Mouse (Mus musculus) ES-Bruce4 (cell line): ENCODE data around the gene Grn. TPM values are rescaled to one million over a fixed set of nuclear protein-coding genes. Genes with fewer than 3 reads are reported as not detected.

Source experiments
- H3K27ac ChIP-seq: 2 replicates; pipeline ENCODE4 v1.5.1; 2012; ENCODE audit warnings: low read length, inconsistent platforms; ENCODE audit not compliant: insufficient read depth
- H3K27me3 ChIP-seq: 2 replicates; pipeline ENCODE4 v1.6.1; 2012; ENCODE audit warnings: mild to moderate bottlenecking, low read length, inconsistent platforms; ENCODE audit not compliant: control insufficient read depth, poor library complexity, insufficient read depth, severe bottlenecking
- H3K36me3 ChIP-seq: 2 replicates; pipeline ENCODE4 v1.6.1; 2012; ENCODE audit warnings: inconsistent platforms, mild to moderate bottlenecking, low read length, moderate library complexity; ENCODE audit not compliant: control insufficient read depth, poor library complexity, insufficient read depth, severe bottlenecking
- H3K4me1 ChIP-seq: one replicate; pipeline ENCODE4 v1.8.1; 2011; ENCODE audit warnings: low read length; ENCODE audit not compliant: control insufficient read depth, insufficient read depth
- H3K4me3 ChIP-seq: 2 replicates; pipeline ENCODE4 v1.5.1; 2011; ENCODE audit warnings: low read depth, mild to moderate bottlenecking, low read length
- H3K9ac ChIP-seq: 2 replicates; pipeline ENCODE4 v1.6.1; 2012; ENCODE audit warnings: low read depth, mild to moderate bottlenecking, inconsistent platforms; ENCODE audit not compliant: poor library complexity, severe bottlenecking
- H3K9me3 ChIP-seq: replicated peaks from 2 replicates; pipeline ENCODE4 v1.6.1; 2012; ENCODE audit warnings: mild to moderate bottlenecking, low read length, inconsistent platforms; ENCODE audit not compliant: control insufficient read depth, poor library complexity, insufficient read depth, severe bottlenecking
- CTCF ChIP-seq: IDR thresholded peaks from one replicate; pipeline ENCODE4 v1.8.1; 2011; ENCODE audit warnings: low read depth, low read length
- EP300 ChIP-seq: IDR thresholded peaks from 2 replicates; pipeline ENCODE4 v1.6.1; 2011; ENCODE audit warnings: low read depth, low read length; ENCODE audit not compliant: insufficient read depth
- POLR2A ChIP-seq: IDR thresholded peaks from one replicate; pipeline ENCODE4 v1.8.1; 2011; ENCODE audit warnings: low read length; ENCODE audit not compliant: insufficient read depth
- polyA plus RNA-seq: library from polyadenylated mRNA; stranded (reverse); fragments of >200 nt; gene quantifications from 2 replicates; pipeline ENCODE4 v1.2.4, GENCODE M21; 2011; ENCODE audit warnings: low read depth; ENCODE audit not compliant: missing spikeins, insufficient read depth, insufficient read length

Gene Grn
- polyA plus RNA-seq, 1 experiment, result 68.4 TPM

- Histone ChIP-seq H3K36me3 (peaks cover 10% of the 10 kb centered on the region; the same call in 1 of the 2 replicates), H3K9me3 (no peaks in the 10 kb centered on the region), H3K4me3 (peak overlapping the region; percentile 62), H3K9ac (peak overlapping the region; percentile 65), H3K27me3 (peaks cover 2% of the 10 kb centered on the region; the same call in 1 of the 2 replicates), H3K27ac (no peak overlapping the region), H3K4me1 (no peaks in the 10 kb centered on the region)
- TF ChIP-seq CTCF (peak; percentile 75), POLR2A (no peak)
Observed at GRCm38 (mm10) chr11:102438212-102439092, 8.3 kb downstream of the Grn start.

DNA sequence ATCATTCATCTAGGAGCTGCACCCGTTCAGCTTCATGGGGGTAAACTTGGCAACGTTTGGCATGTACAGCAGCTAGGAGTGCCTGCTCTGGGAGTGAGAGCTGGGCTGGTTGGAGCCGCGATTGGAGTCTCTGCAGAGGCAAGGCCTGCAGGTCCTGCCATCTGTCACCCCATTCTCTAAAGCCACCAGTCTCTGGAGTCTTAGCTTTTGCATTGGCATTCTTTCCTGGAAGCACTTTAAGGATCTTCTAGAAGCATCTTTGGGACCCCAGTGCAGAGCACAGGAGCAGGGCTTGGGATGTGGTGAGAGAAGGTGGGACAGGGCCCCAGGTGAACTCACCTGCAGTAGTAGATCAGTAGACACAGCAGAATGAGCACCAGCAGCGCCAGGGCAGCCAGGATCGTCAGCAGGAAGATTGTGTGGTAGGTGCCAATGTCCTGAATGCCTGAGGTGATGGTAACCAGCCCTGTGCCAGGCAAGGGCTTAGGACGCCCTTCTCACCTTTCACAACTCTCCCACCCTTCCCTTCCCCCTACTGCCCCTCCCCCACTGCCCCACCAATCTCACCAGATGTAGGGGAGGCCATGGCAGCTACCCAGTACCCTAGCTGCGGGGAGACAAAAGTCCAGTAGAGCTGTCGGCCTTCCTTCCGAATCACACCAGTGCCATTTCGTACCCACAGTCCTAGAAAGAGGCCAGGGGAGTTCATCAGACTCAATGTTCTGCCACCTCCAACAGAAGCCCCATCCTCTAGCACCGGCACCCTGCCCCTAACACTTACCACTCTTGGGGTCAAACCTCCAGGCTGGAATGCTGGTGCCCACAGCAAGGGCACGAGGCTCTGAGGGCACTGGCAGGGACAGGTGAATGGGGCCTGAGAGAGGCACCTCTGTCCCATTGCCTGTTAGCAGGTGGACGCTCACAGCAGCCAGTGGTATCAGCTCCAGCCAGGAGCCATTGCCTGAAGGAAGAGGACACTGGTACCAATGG is 9.3 kb downstream of the Grn start:
- H3K27me3 ChIP-seq, result peaks cover 2% of the 10 kb centered on the region; the same call in 1 of the 2 replicates
- no peaks in the 10 kb centered on the region for H3K4me1 ChIP-seq
- H3K27ac ChIP-seq, result no peak overlapping the region
- peaks cover 10% of the 10 kb centered on the region; the same call in 1 of the 2 replicates for H3K36me3 ChIP-seq
- no peaks in the 10 kb centered on the region for H3K9me3 ChIP-seq
- no peak overlapping the region for H3K4me3 ChIP-seq
- no peak overlapping the region for H3K9ac ChIP-seq
- TF ChIP-seq EP300 (no peak), POLR2A (no peak), CTCF (no peak)

GRCm38 (mm10) chr11:102440255-102440654 is 10.1 kb downstream of the Grn start:
- Histone ChIP-seq H3K9ac (no peak overlapping the region), H3K4me1 (no peaks in the 10 kb centered on the region), H3K36me3 (peaks cover 7% of the 10 kb centered on the region; the same call in 1 of the 2 replicates), H3K4me3 (no peak overlapping the region), H3K27me3 (peaks cover 2% of the 10 kb centered on the region; the same call in 1 of the 2 replicates), H3K9me3 (no peaks in the 10 kb centered on the region), H3K27ac (no peak overlapping the region)
- no peak for TF ChIP-seq EP300
- TF ChIP-seq CTCF, result no peak
- no peak for TF ChIP-seq POLR2A

DNA sequence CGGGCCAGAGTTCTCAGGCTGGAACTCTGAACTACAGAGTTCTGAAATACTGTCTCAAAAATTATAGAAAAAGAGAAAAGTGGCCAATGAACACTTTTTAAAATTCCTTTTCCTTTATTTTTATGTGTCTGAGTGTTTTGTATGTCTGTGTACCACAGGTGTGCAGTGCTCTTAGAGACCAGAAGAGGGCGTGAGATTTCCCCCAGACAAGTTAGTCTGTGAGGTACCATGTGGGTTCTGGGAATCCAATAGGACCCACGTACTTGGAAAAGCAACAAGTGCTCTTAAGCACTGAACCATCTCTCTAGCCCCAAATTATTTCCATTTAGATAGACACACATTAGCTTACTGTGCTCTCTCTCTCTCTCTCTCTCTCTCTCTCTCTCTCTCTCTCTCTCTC is 11.3 kb downstream of the Grn start:
- Histone ChIP-seq H3K9ac (no peak overlapping the region), H3K4me1 (no peaks in the 10 kb centered on the region), H3K9me3 (no peaks in the 10 kb centered on the region), H3K27ac (no peak overlapping the region), H3K36me3 (no peaks in the 10 kb centered on the region), H3K27me3 (peaks cover 2% of the 10 kb centered on the region; the same call in 1 of the 2 replicates), H3K4me3 (no peak overlapping the region)
- TF ChIP-seq CTCF, result no peak
- no peak for TF ChIP-seq EP300
- TF ChIP-seq POLR2A, result no peak

DNA sequence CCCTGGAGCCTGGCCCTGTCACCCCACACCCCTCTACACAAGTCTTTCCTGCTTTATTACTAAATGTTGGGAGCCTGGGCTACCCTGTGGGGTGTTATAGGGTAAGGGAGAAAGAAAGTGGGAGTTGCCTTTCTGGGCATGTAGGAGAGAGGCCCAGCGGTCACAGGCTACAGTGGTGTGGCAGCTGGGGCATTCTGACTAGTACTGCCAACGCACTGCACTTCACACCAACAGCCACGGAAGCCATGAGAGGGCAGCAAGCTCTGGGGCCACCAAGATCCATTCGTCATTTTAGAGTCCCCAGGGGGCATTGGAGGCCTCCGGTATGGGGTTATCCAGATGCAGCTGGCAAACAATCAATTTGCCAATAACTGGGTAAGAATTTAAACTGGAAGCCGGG is 12.0 kb downstream of the Grn start:
- Histone ChIP-seq H3K4me3 (no peak overlapping the region), H3K9me3 (no peaks in the 10 kb centered on the region), H3K27ac (no peak overlapping the region), H3K27me3 (peaks cover 4% of the 10 kb centered on the region; the same call in 1 of the 2 replicates), H3K36me3 (no peaks in the 10 kb centered on the region), H3K9ac (no peak overlapping the region), H3K4me1 (no peaks in the 10 kb centered on the region)
- TF ChIP-seq POLR2A, result no peak

DNA sequence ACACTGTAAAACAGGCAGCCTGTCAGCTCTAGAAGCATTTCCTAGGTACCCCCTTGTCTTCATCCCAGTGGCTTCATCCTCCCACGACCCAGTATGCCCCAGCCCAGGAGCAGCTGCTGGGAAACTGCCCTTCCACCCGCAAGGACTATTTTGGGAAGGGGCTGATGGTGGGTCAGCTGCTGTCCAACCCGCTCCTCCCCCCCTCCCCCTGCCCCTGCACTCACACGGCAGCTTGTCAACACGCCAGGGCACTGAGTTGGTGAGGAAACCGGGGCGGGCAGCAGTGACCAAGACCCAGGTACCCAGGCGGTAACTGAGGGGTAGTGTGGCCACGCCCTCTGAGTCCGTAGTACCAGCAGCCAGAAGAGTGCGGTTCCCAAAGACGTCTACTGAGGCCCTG is 13.6 kb downstream of the Grn start:
- Histone ChIP-seq H3K4me3 (no peak overlapping the region), H3K27me3 (peaks cover 3% of the 10 kb centered on the region; the same call in 1 of the 2 replicates), H3K36me3 (no peaks in the 10 kb centered on the region), H3K4me1 (peaks cover 2% of the 10 kb centered on the region), H3K9me3 (no peaks in the 10 kb centered on the region), H3K9ac (no peak overlapping the region), H3K27ac (no peak overlapping the region)
- TF ChIP-seq CTCF, result no peak
- TF ChIP-seq POLR2A, result no peak
- TF ChIP-seq EP300, result no peak
